Mouse (Mus musculus) myocyte (in vitro differentiated cells): ENCODE measurements around the gene Ptprb.

Experiments
- CEBPB ChIP-seq: IDR thresholded peaks from 2 replicates; pipeline ENCODE4 v1.6.1; 2011; ENCODE audit warnings: mild to moderate bottlenecking, moderate library complexity; ENCODE audit not compliant: poor library complexity, insufficient read depth, severe bottlenecking
- E2F4 ChIP-seq: IDR thresholded peaks from one replicate; pipeline ENCODE4 v1.6.1; 2011; ENCODE audit warnings: mild to moderate bottlenecking, control low read depth, moderate library complexity; ENCODE audit not compliant: insufficient read depth
- MAX ChIP-seq: IDR thresholded peaks from one replicate; pipeline ENCODE4 v1.6.1; 2011; ENCODE audit warnings: low read depth, mild to moderate bottlenecking, control low read depth
- MYOD1 ChIP-seq, 3 experiments: IDR thresholded peaks; one replicate each; pipeline ENCODE4 v1.6.1; 2011; ENCODE audit warnings: control low read depth in 2 of 3, low read depth in 2 of 3, mild to moderate bottlenecking in 2 of 3, moderate library complexity in 1 of 3; ENCODE audit not compliant: insufficient read length in 2 of 3, control insufficient read depth in 1 of 3
- POLR2A ChIP-seq: IDR thresholded peaks from one replicate; pipeline ENCODE4 v1.6.1; 2011; ENCODE audit warnings: low read depth, mild to moderate bottlenecking, control low read depth, moderate library complexity; ENCODE audit not compliant: insufficient read length
- POLR2AphosphoS2 ChIP-seq: IDR thresholded peaks from one replicate; pipeline ENCODE4 v1.6.1; 2011; ENCODE audit warnings: low read depth, control low read depth; ENCODE audit not compliant: insufficient read length
- SRF ChIP-seq: IDR thresholded peaks from one replicate; pipeline ENCODE4 v1.6.1; 2011; ENCODE audit warnings: low read depth; ENCODE audit not compliant: control insufficient read depth, insufficient read length
- TCF12 ChIP-seq: IDR thresholded peaks from one replicate; pipeline ENCODE4 v1.6.1; 2011; ENCODE audit warnings: mild to moderate bottlenecking, control low read depth; ENCODE audit not compliant: poor library complexity, insufficient read depth, severe bottlenecking

GRCm38 (mm10) chr10:116432421-116432820 lies 157.1 kb downstream of the Ptprb start:
- TF ChIP-seq TCF12 = no peak
- no peak for TF ChIP-seq CEBPB
- TF ChIP-seq MYOD1 (IDR thresholded peaks at IDR 0.05; ENCODE audit: control insufficient read depth in 1 of 3, insufficient read length in 2 of 3, low read depth in 2 of 3) = no peak
- TF ChIP-seq MAX = no peak
- no peak for TF ChIP-seq POLR2A
- TF ChIP-seq SRF = no peak
- no peak for TF ChIP-seq POLR2AphosphoS2
- TF ChIP-seq E2F4 = no peak
